Mouse (Mus musculus) thymus, postnatal 25 days (tissue): Measurements from ENCODE around the gene Zar1l.

ENCODE experiments used
- DNase-seq: peaks from one replicate; pipeline ENCODE4 v3.0.0; 2022

The Zar1l gene

GRCm38 (mm10) chr5:150478612-150479011, 39.4 kb downstream of the Zar1l start:
- DNase-seq: no peak

DNA sequence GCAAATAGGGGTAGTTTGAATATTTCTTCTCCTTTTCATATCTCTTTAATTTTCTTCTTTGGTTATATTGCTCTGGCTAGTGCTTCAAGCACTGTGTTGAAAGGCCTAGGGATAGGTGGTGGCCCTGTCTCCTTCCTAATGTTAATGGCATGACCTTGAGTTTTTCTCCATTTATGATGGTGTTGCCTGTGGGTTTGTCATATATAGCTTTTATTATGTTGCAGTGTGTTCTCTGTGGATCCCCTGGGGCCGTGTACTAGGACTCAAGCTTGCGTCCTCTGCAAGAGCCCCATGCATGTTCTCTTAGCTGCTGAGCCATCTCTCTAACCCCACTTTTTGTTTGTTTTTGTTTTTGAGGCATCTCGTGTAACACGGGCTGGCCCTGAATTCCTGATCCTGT, 40.6 kb downstream of the Zar1l start:
- no peak for DNase-seq

- DNase-seq: no peak
Observed at GRCm38 (mm10) chr5:150468431-150468830, 49.5 kb downstream of the Zar1l start.

DNA sequence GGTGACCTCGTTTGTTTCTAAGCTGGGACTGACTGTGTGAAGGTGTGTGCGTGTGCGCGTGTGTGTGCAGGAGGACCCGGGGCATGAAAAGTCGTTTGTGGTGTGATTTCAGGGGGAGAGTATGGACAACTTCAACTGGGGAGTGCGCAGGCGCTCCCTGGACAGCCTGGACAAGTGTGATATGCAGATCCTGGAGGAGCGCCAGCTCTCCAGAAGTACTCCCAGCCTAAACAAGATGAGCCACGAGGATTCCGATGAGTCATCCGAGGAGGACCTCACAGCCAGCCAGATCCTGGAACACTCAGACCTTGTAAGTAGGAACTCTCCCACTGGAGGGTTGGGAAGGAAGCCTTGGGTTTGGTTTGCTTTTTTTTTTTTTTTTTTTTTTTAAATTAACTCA, 51.8 kb downstream of the Zar1l start:
- no peak for DNase-seq

GRCm38 (mm10) chr5:150465218-150465617, 52.7 kb downstream of the Zar1l start:
- no peak for DNase-seq

GRCm38 (mm10) chr5:150464721-150465120, 53.2 kb downstream of the Zar1l start:
- DNase-seq: no peak

- no peak for DNase-seq
Observed at GRCm38 (mm10) chr5:150459801-150460200, 58.2 kb downstream of the Zar1l start.

GRCm38 (mm10) chr5:150457904-150458739, 59.8 kb downstream of the Zar1l start:
- no peak for DNase-seq

GRCm38 (mm10) chr5:150457165-150457903, 60.6 kb downstream of the Zar1l start:
- no peak for DNase-seq
